Mouse (Mus musculus): ENCODE data around the gene Sirpa.
A peak's percentile ranks its signal among the peaks of the same experiment; 100 is the strongest.

Gene Sirpa

DNA sequence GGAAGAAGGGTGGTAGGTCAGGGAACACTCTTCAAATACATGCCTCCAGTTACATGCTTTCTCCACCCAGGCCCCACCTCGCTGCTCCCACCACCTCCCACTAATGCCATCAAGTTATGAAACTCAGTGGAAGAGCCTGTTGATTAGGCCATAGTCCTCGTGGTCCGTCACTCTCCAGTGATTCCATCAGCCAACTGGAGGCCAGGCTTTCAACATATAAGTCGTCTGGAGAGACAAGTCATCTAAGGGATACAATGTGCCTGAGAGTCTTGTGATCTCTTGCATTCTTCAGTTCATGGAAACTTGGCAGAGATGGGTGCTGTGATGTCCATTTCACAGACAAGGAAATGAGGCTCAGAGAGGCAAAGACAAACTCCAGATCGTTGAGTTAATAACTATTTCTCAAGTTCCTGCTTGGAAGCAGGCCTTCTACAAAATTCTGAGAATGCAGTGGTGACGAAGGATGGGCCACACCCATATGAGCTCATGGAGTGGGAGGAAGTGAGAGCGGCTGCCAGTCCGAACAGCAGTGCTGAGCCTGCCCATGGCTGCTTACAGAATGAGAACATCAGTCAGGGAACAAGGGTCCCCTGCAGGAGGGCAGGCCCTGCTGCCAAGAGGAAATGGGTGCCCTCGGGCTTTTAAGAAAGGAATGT, 40.6 kb downstream of the Sirpa start:
- peak; percentile 24 for DNase-seq (ENCODE audit: low read depth, low spot score)

DNA sequence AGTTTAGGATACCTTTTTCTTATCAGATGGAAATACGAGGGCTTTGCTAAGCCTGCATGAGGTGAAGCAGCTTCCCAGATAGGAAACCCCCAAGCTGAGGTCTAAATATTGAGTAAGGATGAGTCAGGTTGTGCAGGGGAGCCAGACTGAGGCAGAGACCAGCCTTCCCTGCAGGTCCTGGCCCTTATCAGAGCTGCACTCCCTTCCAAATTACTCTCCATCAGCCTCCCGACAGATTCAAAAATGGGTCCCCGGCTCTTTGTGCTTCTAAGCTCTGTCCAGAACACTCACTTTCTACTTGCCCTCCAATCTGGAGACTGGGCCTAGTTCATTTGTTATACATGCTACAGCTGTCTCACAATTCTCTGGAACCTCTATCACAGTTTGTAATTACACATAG, 41.3 kb downstream of the Sirpa start:
- no peak for DNase-seq (ENCODE audit: low read depth, low spot score)

- DNase-seq (ENCODE audit: low read depth, low spot score), result no peak
Measured at GRCm38 (mm10) chr2:129652616-129653015, 60.0 kb downstream of the Sirpa start.

DNA sequence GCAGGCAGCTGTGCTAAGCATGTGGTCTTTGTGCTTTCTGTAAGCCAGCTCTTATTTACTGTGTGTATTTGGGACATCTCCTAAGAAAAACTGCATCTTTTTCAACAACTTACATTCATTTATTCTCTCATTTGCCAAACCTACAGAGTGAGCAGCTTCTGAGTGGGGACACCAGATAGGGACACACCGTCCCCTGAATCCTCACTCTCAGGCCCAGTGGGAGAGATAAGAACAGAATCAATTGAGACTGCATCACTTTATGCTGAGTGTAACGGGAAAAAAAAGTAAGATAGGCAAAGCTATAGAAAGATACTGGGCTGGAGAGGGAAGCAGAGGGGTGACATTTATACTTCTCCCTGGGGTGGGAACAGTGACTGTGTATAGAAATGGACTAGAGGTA, 61.0 kb downstream of the Sirpa start:
- no peak for DNase-seq (ENCODE audit: low read depth, low spot score)

- DNase-seq (ENCODE audit: low read depth, low spot score), result no peak
Measured at GRCm38 (mm10) chr2:129654233-129654950, 61.8 kb downstream of the Sirpa start.

DNA sequence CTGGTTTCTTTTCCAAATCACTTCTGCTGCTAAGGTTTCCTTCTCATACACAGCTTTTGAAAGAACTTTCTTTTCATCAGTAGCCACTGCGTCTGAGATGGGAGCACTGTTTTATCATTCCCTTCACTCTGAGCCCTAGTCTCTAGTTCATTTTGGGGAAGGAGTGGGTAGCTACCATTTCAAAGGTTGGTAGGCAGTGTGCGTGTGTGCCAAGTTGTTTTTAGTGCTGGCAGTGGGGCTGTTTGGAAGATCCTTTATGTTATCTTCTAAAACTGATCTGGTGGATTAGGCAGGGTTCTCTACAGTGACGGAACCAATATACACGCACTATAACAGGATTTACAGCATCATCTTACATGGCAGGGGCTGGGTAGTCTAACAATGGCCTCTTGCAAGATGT, 62.4 kb downstream of the Sirpa start:
- no peak for DNase-seq (ENCODE audit: low read depth, low spot score)

DNA sequence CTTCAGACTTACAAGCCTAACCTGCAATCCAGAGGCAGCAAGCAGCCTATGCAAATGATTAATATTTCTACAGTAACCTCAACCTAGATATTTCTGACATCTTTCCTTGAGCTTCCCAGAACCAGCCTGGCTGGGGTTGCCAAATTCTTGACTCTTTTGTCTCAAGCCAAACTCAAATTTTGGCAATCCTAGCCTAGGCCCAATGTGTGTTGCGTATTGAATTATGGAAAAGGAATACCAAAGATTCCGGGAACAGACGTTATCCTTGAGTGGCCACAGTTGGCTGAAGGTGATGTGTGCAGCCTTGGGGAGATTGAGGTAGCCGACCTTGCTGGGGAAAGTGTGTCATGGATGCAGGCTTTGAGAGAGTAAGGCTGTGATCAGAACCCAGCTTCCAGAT, 66.2 kb downstream of the Sirpa start:
- no peak for DNase-seq (ENCODE audit: low read depth, low spot score)

DNA sequence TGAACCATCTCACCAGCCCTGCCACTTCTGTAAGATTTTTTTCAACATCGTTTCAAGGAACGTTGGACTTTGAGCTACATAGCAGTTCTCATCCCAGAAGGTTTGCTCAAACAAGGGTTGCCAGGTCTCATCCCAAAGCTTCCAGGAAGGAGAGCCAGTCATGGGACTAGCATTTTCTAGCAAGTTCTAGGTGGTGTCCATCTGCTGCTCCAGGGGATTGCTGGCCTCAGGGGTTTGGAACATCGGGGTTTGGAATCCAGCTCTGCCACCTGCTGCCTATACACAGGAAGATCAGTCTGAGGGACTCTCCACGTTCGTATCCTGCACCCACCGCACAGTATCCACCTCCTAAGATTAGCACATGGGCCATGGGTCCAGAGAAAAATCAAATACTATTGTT, 67.4 kb downstream of the Sirpa start:
- peak; percentile 4 for DNase-seq (ENCODE audit: low read depth, low spot score)

GRCm38 (mm10) chr2:129662484-129662883, 69.8 kb downstream of the Sirpa start:
- no peak for DNase-seq (ENCODE audit: low read depth, low spot score)

DNA sequence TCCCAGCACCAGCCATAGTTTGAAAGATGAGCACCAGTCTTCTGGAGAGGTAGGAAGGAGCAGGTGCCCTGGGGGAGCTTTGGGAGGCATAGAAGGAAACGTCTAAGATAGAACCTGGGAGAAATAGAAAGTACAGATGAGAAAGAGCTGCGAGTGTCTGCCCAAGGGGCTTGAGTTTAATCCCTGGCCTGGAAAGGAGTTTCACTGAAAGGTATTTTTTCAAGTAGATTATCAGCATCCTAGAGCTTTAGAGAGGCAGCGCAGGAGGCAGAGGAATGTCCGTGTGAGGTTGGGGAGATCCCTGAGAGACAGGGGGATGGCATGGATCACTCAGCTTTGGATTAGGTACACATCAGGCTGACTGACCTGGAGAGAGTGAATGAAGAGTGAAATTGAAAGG, 79.3 kb downstream of the Sirpa start:
- no peak for DNase-seq (ENCODE audit: low read depth, low spot score)

DNA sequence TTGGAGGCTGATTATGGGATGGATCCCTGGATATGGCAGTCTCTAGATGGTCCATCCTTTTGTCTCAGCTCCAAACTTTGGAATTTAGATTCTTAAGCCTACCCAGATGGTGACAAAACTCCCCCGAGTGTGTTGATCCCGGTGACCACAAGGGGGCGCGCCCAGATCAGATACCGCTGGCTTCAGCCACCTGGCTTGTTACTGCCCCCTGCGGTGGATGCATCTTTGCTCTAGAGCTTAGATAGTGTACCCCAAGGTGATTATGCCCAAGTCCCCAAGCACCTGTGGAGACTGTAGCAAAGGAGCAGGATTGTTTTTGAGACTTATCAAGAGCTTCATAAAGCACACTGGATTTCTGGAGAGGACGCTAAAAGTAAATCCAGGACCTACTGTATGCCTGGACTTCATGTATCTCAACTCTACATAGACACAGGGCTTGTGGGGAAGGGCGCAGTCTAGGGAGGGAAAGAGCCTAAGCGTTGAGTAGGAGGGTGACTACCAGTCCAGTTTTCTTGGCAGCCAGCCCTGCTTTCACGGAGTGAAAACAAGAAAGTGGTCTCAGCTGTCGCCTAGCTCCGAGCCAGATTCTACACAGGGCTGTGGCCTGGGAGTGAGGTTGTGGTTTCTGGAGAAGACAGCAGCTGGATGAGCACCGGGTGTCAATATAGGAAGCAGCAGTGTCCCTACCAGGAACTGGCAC, 82.5 kb downstream of the Sirpa start:
- DNase-seq (ENCODE audit: low read depth, low spot score), result peak; percentile 78

GRCm38 (mm10) chr2:129677664-129678063, 85.0 kb downstream of the Sirpa start:
- no peak for DNase-seq (ENCODE audit: low read depth, low spot score)

DNA sequence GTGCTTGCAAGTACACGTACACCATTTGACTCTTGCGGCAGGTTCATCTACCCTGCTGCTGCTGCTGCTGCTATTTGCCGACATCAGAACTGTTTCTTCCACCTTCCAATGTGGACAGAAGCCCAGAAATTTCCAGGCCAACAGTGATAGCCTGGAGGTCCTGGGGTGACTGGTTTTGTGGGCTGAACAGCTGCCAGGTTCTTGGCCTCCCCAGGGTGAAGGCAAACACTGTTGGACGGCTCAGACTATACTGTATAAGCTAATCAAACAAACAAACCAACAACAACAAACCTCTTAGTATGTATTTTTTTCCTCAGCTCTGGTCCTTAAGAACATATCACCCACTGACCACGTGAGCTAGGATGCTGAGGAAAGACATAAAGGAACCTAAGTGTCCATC, 86.4 kb downstream of the Sirpa start:
- no peak for DNase-seq (ENCODE audit: low read depth, low spot score)

- no peak for DNase-seq (ENCODE audit: low read depth, low spot score)
Measured at GRCm38 (mm10) chr2:129680236-129680635, 87.6 kb downstream of the Sirpa start.
